Mouse (Mus musculus) neural tube, embryonic 14.5 days (tissue): ENCODE results near the gene Cenpi. TPM values are rescaled to one million over a fixed set of nuclear protein-coding genes. Genes with fewer than 3 reads are reported as not detected.
"Not testable (repeated sequence)": the region's sequence is repeated elsewhere in the genome, so short reads cannot be mapped to it uniquely, and the experiment has no call there.

Experiments used
- ATAC-seq: fragments of 200-750 bp; cut with Nextera tagmentation; 2 replicates; pipeline ENCODE4 v1.8.0; 2017; ENCODE audit warnings: low read depth, mild to moderate bottlenecking, moderate TSS enrichment, moderate library complexity
- H3K27ac ChIP-seq: fragments of 300-500 bp; sonication (generic); 2 replicates; pipeline ENCODE4 v1.5.1; 2014; ENCODE audit warnings: low read depth, mild to moderate bottlenecking, control low read depth, low read length, moderate library complexity, mixed read lengths
- H3K27me3 ChIP-seq: fragments of 300-500 bp; sonication (generic); 2 replicates; pipeline ENCODE4 v1.6.1; 2014; ENCODE audit warnings: low read length; ENCODE audit not compliant: control insufficient read depth, insufficient read depth
- H3K36me3 ChIP-seq: fragments of 300-500 bp; sonication (generic); 2 replicates; pipeline ENCODE4 v1.6.1; 2014; ENCODE audit warnings: low read length, mixed read lengths; ENCODE audit not compliant: control insufficient read depth, insufficient read depth
- H3K4me1 ChIP-seq: fragments of 300-500 bp; sonication (generic); 2 replicates; pipeline ENCODE4 v1.6.1; 2014; ENCODE audit warnings: low read length; ENCODE audit not compliant: control insufficient read depth, insufficient read depth
- H3K4me2 ChIP-seq: fragments of 300-500 bp; sonication (generic); 2 replicates; pipeline ENCODE4 v1.6.1; 2014; ENCODE audit warnings: mild to moderate bottlenecking, low read depth, low read length, control low read depth
- H3K4me3 ChIP-seq: fragments of 300-500 bp; sonication (generic); 2 replicates; pipeline ENCODE4 v1.5.1; 2014; ENCODE audit warnings: low read depth, low read length, control low read depth, mixed read lengths
- H3K9ac ChIP-seq: fragments of 300-500 bp; sonication (generic); replicated peaks from 2 replicates; pipeline ENCODE4 v1.6.1; 2014; ENCODE audit warnings: low read depth, mild to moderate bottlenecking, control low read depth, low read length, mixed read lengths
- H3K9me3 ChIP-seq: fragments of 300-500 bp; sonication (generic); 2 replicates; pipeline ENCODE4 v1.6.1; 2016; ENCODE audit warnings: low read length; ENCODE audit not compliant: control insufficient read depth
- WGBS: fragments of 180-500 bp; shearing (Covaris S2); extraction: QIAGEN DNeasy Blood & Tissue Kit; methylation state at CpG from one replicate; pipeline ENCODE4 v1.1.7; 2014; 5-methylcytosine and 5-hydroxymethylcytosine counted together
- polyA plus RNA-seq: library from polyadenylated mRNA; unstranded; fragments of >200 nt; fragmentation: Nextera tagmentation; extraction: Ambion mirVana; gene quantifications from 2 replicates; pipeline ENCODE4 v1.2.1, GENCODE M21; 2014

Gene Cenpi
- polyA plus RNA-seq, 1 experiment from 2014 or later = 5.3 TPM

DNA sequence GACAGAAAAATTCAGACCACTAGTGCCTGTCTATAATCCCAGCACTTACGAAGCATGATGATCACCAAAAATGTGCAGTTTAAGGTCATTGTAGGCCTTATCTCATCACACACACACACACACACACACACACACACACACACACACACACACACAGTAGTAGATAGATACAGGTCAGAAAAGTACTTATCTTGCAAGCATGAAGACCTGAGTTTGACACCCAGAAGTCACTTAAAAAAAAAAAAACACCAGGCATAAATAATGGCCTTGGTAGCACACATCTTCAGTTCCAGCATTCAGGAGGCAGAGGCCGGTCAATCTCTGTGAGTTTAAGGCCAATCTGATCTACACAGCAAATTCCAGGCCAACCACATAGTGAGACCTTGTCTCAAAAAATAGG, 20.6 kb upstream of the Cenpi start:
- 98% methylated on average over 2 of the region's 2 CpGs for WGBS
- Histone ChIP-seq H3K36me3 (no peaks in the 10 kb centered on the region), H3K4me3 (no peak overlapping the region), H3K27ac (no peak overlapping the region), H3K4me1 (no peaks in the 10 kb centered on the region), H3K9ac (no peak overlapping the region), H3K4me2 (no peak overlapping the region), H3K27me3 (0 out of 2 replicates have a peak, but pooled peaks cover 2% of the 10 kb centered on the region), H3K9me3 (no peaks in the 10 kb centered on the region)
- no peak for ATAC-seq

DNA sequence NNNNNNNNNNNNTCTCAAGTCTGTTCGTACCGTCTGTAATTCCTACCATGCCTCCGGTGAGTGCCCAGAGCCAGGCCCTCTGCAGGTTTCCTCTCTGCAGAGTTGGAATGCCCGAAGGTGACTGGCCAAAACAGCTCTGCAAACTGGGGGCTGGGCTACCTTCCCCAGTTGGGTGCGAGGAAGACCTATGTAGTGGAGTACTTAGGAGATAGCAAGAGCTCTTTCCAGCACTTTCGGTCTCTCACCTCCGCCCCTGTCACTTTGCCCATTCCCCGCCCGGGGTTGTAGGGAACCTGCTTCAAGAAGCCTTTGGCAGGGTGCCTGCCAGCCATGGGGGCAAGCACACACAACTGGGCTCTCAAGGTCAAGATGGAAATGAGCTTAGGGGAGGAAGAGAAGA, 11.6 kb upstream of the Cenpi start:
- H3K4me3 ChIP-seq = peak overlapping the region; percentile 50

DNA sequence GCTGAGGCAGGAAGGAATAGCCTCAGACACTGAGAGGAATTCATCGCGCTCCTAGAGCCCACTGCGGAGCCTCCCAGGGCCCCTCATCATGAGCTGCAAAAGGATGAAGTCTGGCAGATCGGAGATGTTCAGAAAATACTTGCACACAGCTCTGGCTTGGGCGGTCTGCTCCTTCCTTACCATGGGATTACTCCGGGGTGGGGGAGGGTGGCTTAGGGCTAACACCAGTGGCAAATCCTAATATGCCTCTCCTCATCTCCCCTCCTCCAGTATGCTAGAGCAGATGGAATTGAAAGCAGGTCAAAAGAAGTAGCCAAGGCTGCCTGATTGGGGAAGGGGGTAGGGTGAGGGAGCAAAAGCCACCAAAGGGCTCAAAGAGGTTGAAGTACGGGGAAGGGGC, 11.1 kb upstream of the Cenpi start:
- WGBS = 34% methylated on average over 7 of the region's 7 CpGs

More for the DNA sequence above, 11.6 kb upstream of the Cenpi start:
- WGBS = 29% methylated on average over 9 of the region's 9 CpGs
- peak overlapping the region; percentile 53 for H3K4me2 ChIP-seq
- H3K27me3 ChIP-seq = no peaks in the 10 kb centered on the region
- H3K4me1 ChIP-seq = no peaks in the 10 kb centered on the region; the same call in 1 of the 2 replicates
- ATAC-seq = no peak; the same call in 1 of the 2 replicates
- H3K27ac ChIP-seq = peak overlapping the region; percentile 10; the same call in 1 of the 2 replicates
- no peaks in the 10 kb centered on the region for H3K36me3 ChIP-seq
- no peaks in the 10 kb centered on the region for H3K9me3 ChIP-seq
- H3K9ac ChIP-seq = peak overlapping the region; percentile 58

GRCm38 (mm10) chrX:134297195-134297594, 10.7 kb upstream of the Cenpi start:
- WGBS = 44% methylated on average over 4 of the region's 4 CpGs
- Histone ChIP-seq H3K9ac (peak overlapping the region; percentile 58), H3K27ac (no peak overlapping the region), H3K27me3 (no peaks in the 10 kb centered on the region), H3K36me3 (no peaks in the 10 kb centered on the region), H3K4me2 (peak overlapping the region; percentile 53), H3K9me3 (no peaks in the 10 kb centered on the region), H3K4me3 (peak overlapping the region; percentile 50), H3K4me1 (no peaks in the 10 kb centered on the region; the same call in 1 of the 2 replicates)
- peak; percentile 39 for ATAC-seq

More for the DNA sequence above, 11.1 kb upstream of the Cenpi start:
- Histone ChIP-seq H3K27me3 (no peaks in the 10 kb centered on the region), H3K4me2 (peak overlapping the region; percentile 53), H3K9ac (peak overlapping the region; percentile 58), H3K36me3 (no peaks in the 10 kb centered on the region), H3K9me3 (no peaks in the 10 kb centered on the region), H3K27ac (peak overlapping the region; percentile 10; the same call in 1 of the 2 replicates), H3K4me3 (peak overlapping the region; percentile 50), H3K4me1 (no peaks in the 10 kb centered on the region; the same call in 1 of the 2 replicates)
- peak; percentile 35; the same call in 1 of the 2 replicates for ATAC-seq

DNA sequence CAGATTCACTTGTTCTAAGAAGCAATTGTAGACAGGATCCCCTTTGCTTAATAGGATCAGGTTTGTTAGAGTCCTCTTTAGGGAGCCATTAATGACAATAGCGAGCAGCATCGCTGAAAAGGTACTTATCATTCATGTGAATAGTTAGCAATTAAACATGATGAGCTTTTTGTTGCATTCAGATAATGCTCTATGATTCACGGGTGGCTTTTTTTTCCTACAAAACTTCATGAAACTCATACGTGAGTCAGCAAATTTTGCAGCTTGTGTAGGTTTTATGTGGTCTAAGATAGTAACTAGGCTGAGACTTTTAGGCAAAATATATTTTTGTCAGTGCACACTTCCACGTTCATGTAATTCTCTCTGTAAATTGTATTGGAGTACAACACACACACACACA, 7.7 kb upstream of the Cenpi start:
- no peak overlapping the region for H3K4me2 ChIP-seq

GRCm38 (mm10) chrX:134303287-134303686, 4.6 kb upstream of the Cenpi start:
- no peaks in the 10 kb centered on the region for H3K27me3 ChIP-seq
- WGBS = 90% methylated on average over 1 of the region's 1 CpGs
- ATAC-seq = no peak
- no peaks in the 10 kb centered on the region for H3K36me3 ChIP-seq
- no peaks in the 10 kb centered on the region; the same call in 1 of the 2 replicates for H3K4me1 ChIP-seq
- H3K9me3 ChIP-seq = no peaks in the 10 kb centered on the region
- H3K9ac ChIP-seq = no peak overlapping the region
- no peak overlapping the region for H3K4me3 ChIP-seq
- no peak overlapping the region for H3K4me2 ChIP-seq
- no peak overlapping the region for H3K27ac ChIP-seq

More for the DNA sequence above, 7.7 kb upstream of the Cenpi start:
- H3K36me3 ChIP-seq = no peaks in the 10 kb centered on the region
- H3K4me3 ChIP-seq = no peak overlapping the region
- no peak for ATAC-seq
- H3K27me3 ChIP-seq = no peaks in the 10 kb centered on the region
- WGBS = 46% methylated on average over 5 of the region's 5 CpGs
- no peaks in the 10 kb centered on the region; the same call in 1 of the 2 replicates for H3K4me1 ChIP-seq
- no peak overlapping the region for H3K27ac ChIP-seq
- H3K9ac ChIP-seq = no peak overlapping the region
- no peaks in the 10 kb centered on the region for H3K9me3 ChIP-seq

DNA sequence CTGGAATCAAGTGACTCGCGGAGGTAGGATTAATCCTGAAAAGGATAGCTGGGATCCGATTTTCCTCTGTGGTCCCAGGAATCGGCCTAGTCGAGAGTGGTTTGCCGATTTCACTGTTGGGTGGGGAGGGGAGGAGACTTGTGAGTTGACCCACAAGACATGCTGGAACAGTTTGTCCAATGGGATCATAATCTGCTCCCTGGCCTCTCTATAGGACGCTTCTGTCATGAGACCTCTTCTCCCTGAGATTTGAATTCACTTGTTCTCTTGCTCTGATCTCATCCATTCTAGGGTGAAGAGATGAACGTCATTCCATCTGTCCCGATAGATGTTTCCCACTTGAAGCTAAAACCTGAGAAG, 371 bp downstream of the Cenpi start:
- Histone ChIP-seq H3K4me2 (peak overlapping the region; percentile 44), H3K4me3 (peak overlapping the region; percentile 32), H3K4me1 (no peaks in the 10 kb centered on the region), H3K9ac (0 out of 2 replicates have a peak overlapping the region, but pooled peaks have one; percentile 16), H3K27me3 (no peaks in the 10 kb centered on the region), H3K9me3 (no peaks in the 10 kb centered on the region), H3K27ac (no peak overlapping the region), H3K36me3 (no peaks in the 10 kb centered on the region)
- ATAC-seq = peak; percentile 63
- 27% methylated on average over 9 of the region's 9 CpGs for WGBS

DNA sequence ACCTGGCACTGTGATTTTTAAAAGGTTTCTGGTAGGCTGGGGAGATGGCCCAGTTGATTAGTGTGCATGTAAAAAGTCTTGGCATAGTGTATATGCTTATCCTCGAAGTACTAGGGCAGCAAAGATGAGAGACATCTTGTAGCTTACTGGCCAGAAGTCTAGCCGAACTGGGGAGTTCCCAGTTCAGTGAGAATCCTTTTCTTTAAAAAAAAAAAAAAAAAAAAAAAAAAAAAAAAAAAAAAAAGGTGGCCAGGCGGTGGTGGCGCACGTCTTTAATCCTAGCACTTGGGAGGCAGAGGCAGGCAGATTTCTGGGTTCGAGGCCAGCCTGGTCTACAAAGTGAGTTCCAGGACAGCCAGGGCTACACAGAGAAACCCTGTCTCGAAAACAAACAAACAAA, 3.3 kb downstream of the Cenpi start:
- not testable (repeated sequence) for H3K36me3 ChIP-seq, ATAC-seq, H3K9me3 ChIP-seq, H3K4me1 ChIP-seq, H3K9ac ChIP-seq, H3K27me3 ChIP-seq, H3K4me2 ChIP-seq, H3K27ac ChIP-seq, H3K4me3 ChIP-seq
- WGBS = 91% methylated on average over 7 of the region's 7 CpGs

- no peak for ATAC-seq
- Histone ChIP-seq H3K4me1 (no peaks in the 10 kb centered on the region), H3K9ac (no peak overlapping the region), H3K4me3 (no peak overlapping the region), H3K4me2 (no peak overlapping the region), H3K27ac (no peak overlapping the region), H3K9me3 (no peaks in the 10 kb centered on the region), H3K36me3 (no peaks in the 10 kb centered on the region), H3K27me3 (no peaks in the 10 kb centered on the region)
- WGBS = 89% methylated on average over 2 of the region's 2 CpGs
Observed at GRCm38 (mm10) chrX:134319153-134319932, 11.5 kb downstream of the Cenpi start.
